Mouse (Mus musculus): ENCODE data around the gene Cct4.
A peak's percentile ranks its signal among the peaks of the same experiment; 100 is the strongest.

The Cct4 gene

GRCm38 (mm10) chr11:22982846-22983245 is 7.5 kb upstream of the Cct4 start:
- DNase-seq (ENCODE audit: low read depth, low spot score), result no peak

- no peak for DNase-seq (ENCODE audit: low read depth, low spot score)
These were observed 4.8 kb upstream of the Cct4 start for GRCm38 (mm10) chr11:22985510-22985909.

GRCm38 (mm10) chr11:22987357-22987756 is 3.0 kb upstream of the Cct4 start:
- DNase-seq (ENCODE audit: low read depth, low spot score), result peak; percentile 69

GRCm38 (mm10) chr11:22989786-22990185 is 533 bp upstream of the Cct4 start:
- DNase-seq (ENCODE audit: low read depth, low spot score), result no peak

GRCm38 (mm10) chr11:22991218-22991835 is 1.0 kb downstream of the Cct4 start:
- no peak for DNase-seq (ENCODE audit: low read depth, low spot score)

- DNase-seq (ENCODE audit: low read depth, low spot score), result no peak
These were observed 4.0 kb downstream of the Cct4 start for GRCm38 (mm10) chr11:22994271-22994670.

- no peak for DNase-seq (ENCODE audit: low read depth, low spot score)
These were observed 5.1 kb downstream of the Cct4 start for GRCm38 (mm10) chr11:22995461-22995860.

GRCm38 (mm10) chr11:22998308-22998707 is 8.0 kb downstream of the Cct4 start:
- no peak for DNase-seq (ENCODE audit: low read depth, low spot score)

GRCm38 (mm10) chr11:23005276-23005675 is 15.0 kb downstream of the Cct4 start:
- no peak for DNase-seq (ENCODE audit: low read depth, low spot score)

GRCm38 (mm10) chr11:23007166-23007480 is 16.8 kb downstream of the Cct4 start:
- no peak for DNase-seq (ENCODE audit: low read depth, low spot score)

- DNase-seq (ENCODE audit: low read depth, low spot score), result peak; percentile 87
These were observed 17.3 kb downstream of the Cct4 start, which contains the start of gene Fam161a for GRCm38 (mm10) chr11:23007481-23008180. TSS of gene Fam161a (plus strand) at chr11:23007531.

GRCm38 (mm10) chr11:23008181-23008823 is 18.0 kb downstream of the Cct4 start:
- peak; percentile 79 for DNase-seq (ENCODE audit: low read depth, low spot score)

- no peak for DNase-seq (ENCODE audit: low read depth, low spot score)
These were observed 18.5 kb downstream of the Cct4 start for GRCm38 (mm10) chr11:23008824-23009200.

- DNase-seq (ENCODE audit: low read depth, low spot score), result no peak
These were observed 22.8 kb downstream of the Cct4 start for GRCm38 (mm10) chr11:23013096-23013495.

- DNase-seq (ENCODE audit: low read depth, low spot score), result no peak
These were observed 23.4 kb downstream of the Cct4 start for GRCm38 (mm10) chr11:23013580-23014294.

- no peak for DNase-seq (ENCODE audit: low read depth, low spot score)
These were observed 24.7 kb downstream of the Cct4 start for GRCm38 (mm10) chr11:23014996-23015395.

- no peak for DNase-seq (ENCODE audit: low read depth, low spot score)
These were observed 27.6 kb downstream of the Cct4 start for GRCm38 (mm10) chr11:23017943-23018342.

GRCm38 (mm10) chr11:23020116-23020770 is 29.9 kb downstream of the Cct4 start:
- no peak for DNase-seq (ENCODE audit: low read depth, low spot score)

GRCm38 (mm10) chr11:23020841-23021240 is 30.5 kb downstream of the Cct4 start:
- DNase-seq (ENCODE audit: low read depth, low spot score), result no peak

GRCm38 (mm10) chr11:23023155-23023554 is 32.8 kb downstream of the Cct4 start:
- DNase-seq (ENCODE audit: low read depth, low spot score), result no peak

- no peak for DNase-seq (ENCODE audit: low read depth, low spot score)
These were observed 33.9 kb downstream of the Cct4 start for GRCm38 (mm10) chr11:23024169-23024568.

GRCm38 (mm10) chr11:23028957-23029356 is 38.6 kb downstream of the Cct4 start:
- DNase-seq (ENCODE audit: low read depth, low spot score), result no peak
